In genomic region chr2:90667388-90668265, GRCm38 (mm10) we compare ENCODE assay signal across 8 mouse cellular contexts. TPM values are rescaled to one million over a fixed set of nuclear protein-coding genes. Genes with fewer than 3 reads are reported as not detected.
DNase-seq lines count a peak whose midpoint lies in the region; ATAC-seq and TF ChIP-seq lines count a peak whose summit lies in the region.

No protein-coding gene starts in this region.

- 48% methylated on average over 21 of the region's 21 CpGs for WGBS in hindbrain, embryonic 12.5 days
- 16% methylated on average over 21 of the region's 21 CpGs for WGBS in limb, embryonic 12.5 days
- WGBS in neural tube, embryonic 14.5 days, result 44% methylated on average over 21 of the region's 21 CpGs

- H3K4me3 ChIP-seq in left cerebral cortex, adult 2 months, result peak overlapping the region; percentile 36
- no peak overlapping the region for H3K4me3 ChIP-seq in hindbrain, embryonic 12.5 days
- peak overlapping the region; percentile 24 for H3K4me3 ChIP-seq in limb, embryonic 12.5 days (replicated peaks)
- H3K4me3 ChIP-seq in neural tube, embryonic 14.5 days (ENCODE audit: low read depth, low read length), result no peak overlapping the region

- no peaks in the 10 kb centered on the region for H3K4me1 ChIP-seq in hindbrain, embryonic 12.5 days
- H3K4me1 ChIP-seq in limb, embryonic 12.5 days (replicated peaks), result peaks cover 19% of the 10 kb centered on the region
- no peaks in the 10 kb centered on the region for H3K4me1 ChIP-seq in neural tube, embryonic 14.5 days (ENCODE audit: control insufficient read depth, insufficient read depth, low read length)

- TF ChIP-seq CTCF in left cerebral cortex, adult 2 months (IDR thresholded peaks at IDR 0.05), result no peak

- intact Hi-C loops in left cerebral cortex, adult 2 months (cut with DNase I), result loop anchor here (5.0 kb wide), 1 partner anchor 35 kb away; no protein-coding TSS in a partner anchor
- intact Hi-C loops in left cerebral cortex, postnatal 4 days (cut with DNase I), result no loop called here

- no peak for ATAC-seq in hindbrain, embryonic 12.5 days (ENCODE audit: low FRiP score)
- ATAC-seq in limb, embryonic 12.5 days (ENCODE audit: insufficient number of reproducible peaks, insufficient read depth, low FRiP score, low TSS enrichment, low read depth), result peak; percentile 71
- no peak for ATAC-seq in neural tube, embryonic 14.5 days (ENCODE audit: low read depth)

- H3K9me3 ChIP-seq in hindbrain, embryonic 12.5 days (replicated peaks), result 0 out of 2 replicates have a peak, but pooled peaks cover 3% of the 10 kb centered on the region
- no peaks in the 10 kb centered on the region for H3K9me3 ChIP-seq in limb, embryonic 12.5 days
- H3K9me3 ChIP-seq in neural tube, embryonic 14.5 days (ENCODE audit: control insufficient read depth, low read length), result no peaks in the 10 kb centered on the region

- no peak overlapping the region for H3K27ac ChIP-seq in left cerebral cortex, adult 2 months
- H3K27ac ChIP-seq in hindbrain, embryonic 12.5 days, result no peak overlapping the region
- H3K27ac ChIP-seq in limb, embryonic 12.5 days, result peak overlapping the region; percentile 69
- H3K27ac ChIP-seq in neural tube, embryonic 14.5 days (ENCODE audit: low read depth, low read length), result no peak overlapping the region

- peak in 1 of 2 experiments; percentile 14 for DNase-seq in left cerebral cortex, adult 2 months (ENCODE audit: extremely low spot score in 1 of 2, low spot score in 2 of 2)
- no peak for DNase-seq in left cerebral cortex, postnatal 4 days
- peak; percentile 48 for DNase-seq in embryo, embryonic 10 days (ENCODE audit: low spot score)
- DNase-seq in cerebellum, adult 18-20 months, result no peak
- DNase-seq in layer of hippocampus, postnatal 10 days (ENCODE audit: low spot score in 2 of 2), result no peak

- H3K36me3 ChIP-seq in hindbrain, embryonic 12.5 days, result no peaks in the 10 kb centered on the region
- H3K36me3 ChIP-seq in limb, embryonic 12.5 days, result no peaks in the 10 kb centered on the region
- H3K36me3 ChIP-seq in neural tube, embryonic 14.5 days (ENCODE audit: control insufficient read depth, insufficient read depth, low read length), result no peaks in the 10 kb centered on the region

- peak overlapping the region; percentile 17 for H3K4me2 ChIP-seq in hindbrain, embryonic 12.5 days (replicated peaks)
- peak overlapping the region; percentile 51 for H3K4me2 ChIP-seq in limb, embryonic 12.5 days
- 0 out of 2 replicates have a peak overlapping the region, but pooled peaks have one; percentile 1 for H3K4me2 ChIP-seq in neural tube, embryonic 14.5 days (ENCODE audit: low read depth, low read length)

- no peak overlapping the region for H3K9ac ChIP-seq in hindbrain, embryonic 12.5 days
- H3K9ac ChIP-seq in limb, embryonic 12.5 days (replicated peaks), result 0 out of 2 replicates have a peak overlapping the region, but pooled peaks have one; percentile 27
- H3K9ac ChIP-seq in neural tube, embryonic 14.5 days (replicated peaks; ENCODE audit: low read depth, low read length), result no peak overlapping the region

- no peaks in the 10 kb centered on the region for H3K27me3 ChIP-seq in hindbrain, embryonic 12.5 days
- no peaks in the 10 kb centered on the region; the same call in 1 of the 2 replicates for H3K27me3 ChIP-seq in limb, embryonic 12.5 days
- H3K27me3 ChIP-seq in neural tube, embryonic 14.5 days (ENCODE audit: control insufficient read depth, insufficient read depth, low read length), result no peaks in the 10 kb centered on the region

RNA-seq across cellular contexts. Expression of gene Nup160, which starts 9.4 kb away (rescaled TPM):
- 10 to 100 TPM; 15.2 to 25.4 TPM for total RNA-seq in left cerebral cortex, adult 2 months (2021)
- total RNA-seq in left cerebral cortex, postnatal 4 days (2021), result 10 to 100 TPM; 26.6 to 29.0 TPM
- 40.5 and 43.0 TPM in 2 replicates for polyA plus RNA-seq in hindbrain, embryonic 12.5 days (2016; fragmentation: Nextera tagmentation; extraction: Ambion mirVana)
- 60.9 and 63.4 TPM in 2 replicates for polyA plus RNA-seq in limb, embryonic 12.5 days (2016; fragmentation: Nextera tagmentation; extraction: Ambion mirVana)
- 29.2 and 30.5 TPM in 2 replicates for polyA plus RNA-seq in neural tube, embryonic 14.5 days (2014; fragmentation: Nextera tagmentation; extraction: Ambion mirVana)
- total RNA-seq in layer of hippocampus, postnatal 10 days (2021), result 10 to 100 TPM; 17.6 to 20.2 TPM

Comparison
In these comparisons a context has a peak if more than half of its experiments do, and no peak if none do; other contexts are left out.
1. H3K4me3 ChIP-seq: peak in left cerebral cortex, adult 2 months (single experiment) and limb, embryonic 12.5 days (single experiment); none in hindbrain, embryonic 12.5 days (single experiment) and neural tube, embryonic 14.5 days (single experiment).
2. H3K4me2 ChIP-seq: peak in every context shown above with its lines; median percentile 51 in limb, embryonic 12.5 days; 17 in hindbrain, embryonic 12.5 days; 1 in neural tube, embryonic 14.5 days.